Mouse (Mus musculus): ENCODE measurements at regions not wholly inside any gene's neighbourhood (a gene's known extent, or its start where the extent isn't known, plus 50 kb on each side); places are given as distances from the start of the nearest gene placed in this dataset.

GRCm38 (mm10) chr4:55851430-55851829, 319.2 kb upstream of the Klf4 start:
- no peak for DNase-seq (ENCODE audit: extremely low read depth, low read depth, low spot score)

GRCm38 (mm10) chr4:55851027-55851426, 318.8 kb upstream of the Klf4 start:
- no peak for DNase-seq (ENCODE audit: extremely low read depth, low read depth, low spot score)

GRCm38 (mm10) chr4:55843727-55844401, 311.6 kb upstream of the Klf4 start:
- DNase-seq (ENCODE audit: extremely low read depth, low read depth, low spot score), result no peak

DNA sequence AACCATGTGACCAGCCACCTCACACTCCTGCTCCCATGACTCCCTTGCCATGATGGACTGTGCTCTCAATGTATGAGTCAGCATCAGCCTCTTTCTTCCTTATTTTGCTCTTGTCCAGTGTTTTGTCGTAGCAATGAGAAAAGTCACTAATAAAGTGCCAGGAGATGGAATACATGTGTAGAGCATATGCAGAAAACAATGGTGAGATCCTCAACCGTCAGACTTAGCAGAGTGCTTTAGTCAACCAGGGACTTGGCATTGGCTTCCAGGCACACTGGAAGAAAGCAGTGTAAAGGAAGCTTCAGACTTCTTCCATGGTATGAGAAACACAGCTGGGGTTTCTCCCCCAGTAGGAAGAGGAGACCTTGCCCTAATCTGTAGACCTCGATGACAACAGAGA, 306.3 kb upstream of the Klf4 start:
- no peak for DNase-seq (ENCODE audit: extremely low read depth, low read depth, low spot score)

- DNase-seq (ENCODE audit: extremely low read depth, low read depth, low spot score), result no peak
Measured at GRCm38 (mm10) chr4:55824047-55824760, 291.9 kb upstream of the Klf4 start.

- DNase-seq (ENCODE audit: extremely low read depth, low read depth, low spot score), result no peak
Measured at GRCm38 (mm10) chr4:55823583-55823982, 291.3 kb upstream of the Klf4 start.

DNA sequence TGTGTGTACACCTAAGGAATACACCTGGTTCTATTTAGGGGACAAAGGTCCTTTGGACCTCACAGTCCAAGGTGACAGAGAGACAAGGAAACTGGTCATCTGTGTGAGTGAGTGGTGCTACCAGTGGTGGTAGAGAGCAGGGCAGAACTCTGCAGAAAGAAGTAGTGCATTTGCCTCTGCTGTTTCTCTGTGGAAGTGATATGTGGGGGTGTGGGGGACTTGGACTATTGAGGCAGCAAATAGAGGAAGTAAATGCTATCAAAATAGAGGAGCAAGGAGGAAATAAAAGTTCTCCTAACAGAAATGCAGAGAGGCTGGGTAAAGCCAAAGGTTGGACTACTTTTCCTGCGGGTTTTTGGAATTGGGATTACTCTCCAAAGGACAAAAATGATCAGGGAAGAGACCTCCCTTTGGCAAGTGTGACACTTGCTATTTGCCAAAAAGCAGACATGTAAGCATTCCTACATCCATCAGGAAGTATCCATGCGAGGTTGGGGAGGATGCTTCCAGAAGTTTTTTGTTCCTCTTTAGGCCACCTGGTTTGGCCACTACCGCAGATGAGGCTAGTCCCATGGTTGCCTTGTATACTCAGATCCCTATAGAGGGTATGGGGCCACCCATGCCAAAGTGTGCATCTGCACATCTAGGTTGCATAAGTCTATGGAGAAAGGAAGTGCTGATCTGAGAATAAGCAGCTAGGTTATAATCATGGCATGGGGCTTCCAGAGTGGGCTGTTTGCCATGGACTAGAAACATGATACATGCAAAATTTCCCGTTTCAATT, 285.0 kb upstream of the Klf4 start:
- DNase-seq (ENCODE audit: extremely low read depth, low read depth, low spot score), result no peak

GRCm38 (mm10) chr4:55815832-55816231, 283.6 kb upstream of the Klf4 start:
- DNase-seq (ENCODE audit: extremely low read depth, low read depth, low spot score), result no peak

DNA sequence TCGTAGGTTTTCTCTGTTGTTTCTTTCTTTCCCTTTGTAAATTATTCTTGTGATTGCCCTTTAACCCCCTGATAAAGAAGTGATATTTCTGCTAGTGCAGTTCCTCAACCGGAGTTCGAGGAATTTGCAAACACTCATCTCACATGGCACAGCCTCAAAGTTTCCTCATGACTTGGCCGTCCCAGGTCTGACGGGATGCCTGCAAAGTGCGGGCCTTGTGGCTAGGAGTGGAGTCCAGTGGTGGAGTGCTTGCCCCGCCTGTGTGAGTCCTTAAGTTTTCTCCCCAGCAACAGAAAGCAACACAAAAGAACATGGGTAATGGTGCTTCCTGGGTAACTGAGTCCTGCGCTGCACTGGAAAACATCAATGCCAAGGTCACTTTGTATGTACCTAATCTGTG, 280.6 kb upstream of the Klf4 start:
- no peak for DNase-seq (ENCODE audit: extremely low read depth, low read depth, low spot score)

DNA sequence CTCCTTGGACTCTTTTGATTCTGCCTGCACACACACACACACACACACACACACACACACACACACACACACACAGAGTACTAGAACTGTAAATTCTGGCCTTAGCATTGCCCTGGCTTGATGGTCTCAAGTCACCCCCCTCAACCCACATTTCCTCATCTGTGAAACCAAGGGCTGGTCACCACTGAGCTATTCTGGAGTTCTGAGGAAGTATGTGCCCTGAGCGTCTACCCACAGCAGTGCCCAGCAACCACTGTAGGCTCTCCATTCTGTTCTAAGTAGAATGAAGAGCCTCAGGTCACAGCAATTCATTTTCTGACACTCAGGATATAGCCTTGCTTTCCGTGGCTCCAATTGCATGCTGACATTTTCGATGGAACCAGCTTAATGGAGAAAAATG, 279.4 kb upstream of the Klf4 start:
- no peak for DNase-seq (ENCODE audit: extremely low read depth, low read depth, low spot score)

GRCm38 (mm10) chr4:55808501-55808900, 276.2 kb upstream of the Klf4 start:
- DNase-seq (ENCODE audit: extremely low read depth, low read depth, low spot score), result no peak

DNA sequence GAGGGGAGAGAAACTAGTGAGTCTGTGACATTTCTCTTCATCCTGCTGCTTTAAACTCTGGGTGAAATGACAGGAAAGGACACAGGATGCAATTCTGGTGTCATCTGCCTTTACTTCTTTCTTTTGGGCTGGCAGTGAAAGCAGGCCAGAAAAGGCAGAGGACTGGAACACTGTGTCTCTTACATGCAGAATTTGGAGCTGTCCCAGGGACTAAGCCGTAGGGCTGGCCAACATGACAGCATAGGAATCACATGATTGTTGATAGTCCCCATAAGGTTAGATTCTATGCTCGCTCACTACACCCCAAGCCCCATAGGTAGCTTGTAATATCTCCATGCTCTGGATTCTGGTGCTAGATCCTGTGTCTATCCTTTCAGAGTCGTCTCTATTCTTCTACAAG, 274.5 kb upstream of the Klf4 start:
- no peak for DNase-seq (ENCODE audit: extremely low read depth, low read depth, low spot score)

GRCm38 (mm10) chr4:55805255-55806051, 273.2 kb upstream of the Klf4 start:
- DNase-seq (ENCODE audit: extremely low read depth, low read depth, low spot score), result no peak

DNA sequence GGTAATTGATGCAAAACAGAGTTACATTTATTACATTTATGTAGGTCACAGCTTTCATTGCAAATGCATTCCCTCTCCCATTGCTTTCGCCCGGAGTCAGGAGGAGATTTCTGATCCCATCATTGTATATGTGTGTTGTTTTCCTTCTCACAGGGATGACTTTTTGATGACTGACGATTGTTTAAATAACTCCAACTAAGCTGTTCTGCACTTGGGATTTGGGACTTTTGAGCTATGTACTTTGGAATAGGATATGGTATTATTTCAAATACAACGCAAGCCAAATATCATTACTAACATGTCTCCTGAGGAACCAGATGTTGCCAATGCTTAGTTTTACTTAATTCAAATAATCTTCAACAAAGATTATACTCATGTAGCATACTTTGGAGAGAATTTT, 269.8 kb upstream of the Klf4 start:
- no peak for DNase-seq (ENCODE audit: extremely low read depth, low read depth, low spot score)

DNA sequence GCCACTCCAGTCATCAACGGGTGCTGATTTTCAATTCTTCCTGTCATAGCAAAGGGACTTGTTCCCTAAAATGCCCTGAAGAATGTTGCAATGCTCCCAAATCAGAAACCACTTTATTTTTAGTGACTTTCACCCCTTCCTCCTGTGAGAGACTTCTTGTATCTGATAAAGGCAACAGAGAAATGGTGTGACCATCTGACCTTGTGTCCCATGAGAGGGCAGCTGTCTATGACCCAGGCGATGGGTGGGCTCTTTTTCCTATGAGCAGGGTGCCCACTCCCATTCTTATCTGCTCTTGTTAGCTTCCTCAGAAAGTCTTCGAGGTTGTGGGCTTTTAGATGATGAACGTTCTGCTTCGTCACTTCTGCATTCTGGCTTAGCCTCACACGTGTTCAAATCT, 265.8 kb upstream of the Klf4 start:
- no peak for DNase-seq (ENCODE audit: extremely low read depth, low read depth, low spot score)

- no peak for DNase-seq (ENCODE audit: extremely low read depth, low read depth, low spot score)
Measured at GRCm38 (mm10) chr4:55781329-55781847, 249.1 kb upstream of the Klf4 start.

DNA sequence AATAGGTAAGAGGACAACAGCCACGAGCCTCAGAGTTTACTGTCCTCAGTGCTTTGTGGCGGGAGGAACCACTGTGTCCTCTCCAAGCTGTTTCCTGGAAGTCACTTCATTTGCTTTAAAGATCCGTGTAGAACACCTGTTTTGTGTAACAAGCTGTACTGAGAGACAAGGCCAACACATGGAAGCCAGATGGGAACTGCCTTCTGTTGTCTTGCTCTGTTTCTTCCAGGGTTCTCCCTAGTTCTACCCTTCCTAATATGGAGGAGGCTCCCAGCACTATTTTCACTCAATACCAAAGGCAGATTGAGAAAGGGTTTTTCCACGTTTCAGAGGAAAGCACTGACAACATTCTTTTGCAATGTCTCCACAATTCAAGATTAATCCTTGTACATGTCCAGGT, 247.3 kb upstream of the Klf4 start:
- DNase-seq (ENCODE audit: extremely low read depth, low read depth, low spot score), result no peak

- no peak for DNase-seq (ENCODE audit: extremely low read depth, low read depth, low spot score)
Measured at GRCm38 (mm10) chr4:55775858-55776257, 243.6 kb upstream of the Klf4 start.

GRCm38 (mm10) chr4:55774571-55774970, 242.3 kb upstream of the Klf4 start:
- no peak for DNase-seq (ENCODE audit: extremely low read depth, low read depth, low spot score)

DNA sequence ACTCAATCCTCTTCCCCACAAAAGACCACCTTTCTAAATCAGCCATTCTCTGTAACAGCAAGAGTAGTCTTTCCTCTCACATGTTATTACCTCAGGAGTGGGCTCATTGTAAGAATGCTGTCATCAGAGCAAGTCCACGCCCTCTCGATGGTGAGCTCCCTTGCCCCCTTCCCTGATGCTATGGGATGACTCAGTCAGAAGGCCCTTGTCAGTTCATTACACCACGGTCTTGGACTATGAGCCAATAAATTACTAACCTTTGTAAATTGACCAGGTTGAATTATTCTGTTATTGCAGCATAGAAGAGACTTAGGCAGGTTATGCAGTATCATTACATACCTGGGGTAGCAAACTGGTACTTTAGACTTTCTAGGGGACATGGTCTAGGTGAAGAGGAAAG, 237.4 kb upstream of the Klf4 start:
- no peak for DNase-seq (ENCODE audit: extremely low read depth, low read depth, low spot score)

DNA sequence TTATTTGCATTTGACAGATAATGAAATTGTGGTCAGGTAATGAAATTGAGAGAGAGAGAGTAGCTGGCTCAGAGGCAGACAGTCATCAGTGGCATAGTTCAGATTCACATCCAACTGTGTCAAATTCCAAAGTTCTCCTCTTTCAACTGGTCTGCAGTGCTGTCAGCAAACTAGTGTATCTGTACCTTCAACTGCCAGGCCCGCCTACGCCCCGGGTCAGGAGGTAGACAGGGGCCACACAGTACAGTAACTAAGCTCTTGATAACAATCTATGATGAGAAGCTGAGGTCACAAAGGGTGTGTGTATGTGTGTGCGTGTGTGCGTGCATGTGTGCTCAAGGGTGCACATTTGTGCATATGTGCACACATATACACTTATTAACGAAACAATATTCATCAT, 236.1 kb upstream of the Klf4 start:
- DNase-seq (ENCODE audit: extremely low read depth, low read depth, low spot score), result no peak

All from fat pad, adult 2 months (tissue).